Mouse (Mus musculus) lung, postnatal 25 days (tissue): Measurements from ENCODE around the gene Erf.
A peak's percentile ranks its signal among the peaks of the same experiment; 100 is the strongest.

ENCODE experiments used
- DNase-seq: peaks from one replicate; pipeline ENCODE4 v3.0.0; 2022; ENCODE audit warnings: low spot score

Gene Erf

DNA sequence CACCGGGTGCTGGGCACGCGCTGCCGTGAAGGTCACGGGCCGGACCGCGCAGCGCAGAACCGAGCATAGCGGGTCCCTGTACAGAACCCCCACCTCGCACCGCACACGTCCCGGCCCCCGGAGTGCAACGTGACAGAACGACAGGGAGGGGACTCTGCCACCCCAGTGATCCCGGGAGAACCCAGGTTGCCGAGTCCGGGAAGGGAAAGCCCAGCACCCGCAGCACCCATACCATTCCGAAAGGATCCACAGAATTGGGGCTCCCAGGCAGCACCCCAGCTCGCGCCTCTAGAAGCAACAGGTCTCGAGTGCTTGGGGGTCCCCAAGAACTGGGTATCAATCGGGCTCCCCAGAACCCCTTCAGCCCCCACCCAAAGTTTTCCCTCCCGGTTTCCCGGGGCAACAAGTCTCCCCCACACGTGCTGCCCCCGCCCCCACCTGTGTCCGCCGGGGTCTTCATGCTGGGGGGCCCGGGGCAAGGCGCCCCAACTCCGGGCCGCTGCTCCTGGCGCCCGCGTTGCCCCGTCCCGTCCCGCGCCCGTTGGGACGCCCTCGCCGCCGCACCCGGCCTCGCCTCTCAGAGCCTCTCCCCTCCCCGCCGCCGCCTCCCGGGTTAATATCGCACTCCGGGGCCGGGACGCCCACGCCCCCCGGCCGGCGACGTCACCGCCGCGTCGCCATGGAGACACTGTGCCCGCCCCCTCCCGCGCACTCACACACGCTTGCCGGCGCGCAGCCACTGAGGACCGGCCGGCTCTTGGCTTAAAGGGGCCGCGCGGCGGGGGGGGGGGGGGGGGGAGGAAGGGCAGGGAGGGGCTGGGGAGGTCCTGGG lies at the start of gene Erf:
Gene Erf (minus strand): TSS at position 621 of the 832 bp plus-strand sequence.
- DNase-seq: peak; percentile 94

DNA sequence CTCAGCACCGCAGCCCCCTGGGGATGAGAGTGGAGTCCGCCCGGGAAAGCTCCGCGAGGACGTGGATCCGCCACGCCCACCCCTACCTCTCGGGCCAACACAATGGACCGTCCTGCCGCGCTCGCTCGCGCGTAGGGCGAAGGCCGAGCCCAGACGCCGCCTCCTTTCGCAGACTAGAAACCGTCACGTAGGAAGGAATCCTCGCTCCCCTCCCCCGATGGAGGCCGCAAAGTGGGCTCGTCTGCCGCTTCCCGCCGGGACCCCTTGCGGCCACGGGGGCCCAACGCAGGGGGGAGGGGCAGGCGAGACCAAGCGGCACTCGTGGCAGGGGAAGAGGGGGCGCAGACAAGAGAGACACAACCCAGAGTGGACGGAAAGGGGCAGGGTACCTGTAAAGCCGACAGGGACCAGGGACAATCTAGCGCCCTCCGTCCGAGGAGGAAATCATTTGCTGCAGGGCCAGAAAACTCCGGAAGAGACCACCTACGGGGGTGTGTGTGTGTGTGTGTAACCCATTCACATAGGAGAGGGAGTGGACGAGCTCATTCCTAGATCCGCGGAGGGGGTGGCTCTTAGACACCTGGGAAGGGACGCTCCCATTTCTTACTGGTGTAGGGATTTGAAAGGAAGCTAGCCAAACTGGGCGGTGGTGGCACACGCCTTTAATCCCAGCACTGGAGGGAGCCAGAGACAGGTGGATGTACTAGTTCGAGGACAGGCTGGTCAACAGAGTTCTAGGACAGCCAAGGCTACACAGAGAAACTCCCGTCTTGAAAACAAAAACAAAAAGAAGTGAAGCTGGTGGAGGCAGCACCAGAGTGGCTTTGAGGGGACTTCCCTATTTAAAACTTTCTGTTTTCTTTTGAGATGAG lies 47.1 kb upstream of the Erf start, which contains the start of gene Pafah1b3:
Gene Pafah1b3 (minus strand): TSS at position 533 of the 872 bp plus-strand sequence.
- peak; percentile 84 for DNase-seq

DNA sequence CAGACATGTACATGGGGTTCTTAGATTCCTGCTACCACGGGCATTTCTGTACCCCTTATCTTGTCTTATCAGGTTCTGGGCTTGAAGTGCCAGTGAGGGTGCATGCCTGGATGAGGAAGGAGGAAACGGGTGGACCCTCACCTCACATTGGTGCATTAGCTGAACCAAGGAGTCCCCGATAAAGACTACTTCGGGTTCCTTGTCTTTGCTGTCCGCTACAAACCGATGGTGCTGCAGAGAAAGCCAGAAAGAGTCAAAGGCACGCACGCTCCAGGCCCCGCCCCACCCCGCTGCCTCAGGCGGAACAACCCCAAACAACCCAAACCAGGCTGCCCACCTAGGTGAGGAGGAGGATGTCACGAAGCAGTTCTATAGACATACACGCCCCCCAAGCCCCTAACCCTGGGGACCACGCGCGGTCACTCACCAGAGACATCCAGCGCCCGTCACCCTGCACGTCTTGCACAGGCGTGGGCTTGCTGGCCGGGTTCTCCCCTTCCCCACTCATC lies 46.4 kb upstream of the Erf start:
- no peak for DNase-seq

DNA sequence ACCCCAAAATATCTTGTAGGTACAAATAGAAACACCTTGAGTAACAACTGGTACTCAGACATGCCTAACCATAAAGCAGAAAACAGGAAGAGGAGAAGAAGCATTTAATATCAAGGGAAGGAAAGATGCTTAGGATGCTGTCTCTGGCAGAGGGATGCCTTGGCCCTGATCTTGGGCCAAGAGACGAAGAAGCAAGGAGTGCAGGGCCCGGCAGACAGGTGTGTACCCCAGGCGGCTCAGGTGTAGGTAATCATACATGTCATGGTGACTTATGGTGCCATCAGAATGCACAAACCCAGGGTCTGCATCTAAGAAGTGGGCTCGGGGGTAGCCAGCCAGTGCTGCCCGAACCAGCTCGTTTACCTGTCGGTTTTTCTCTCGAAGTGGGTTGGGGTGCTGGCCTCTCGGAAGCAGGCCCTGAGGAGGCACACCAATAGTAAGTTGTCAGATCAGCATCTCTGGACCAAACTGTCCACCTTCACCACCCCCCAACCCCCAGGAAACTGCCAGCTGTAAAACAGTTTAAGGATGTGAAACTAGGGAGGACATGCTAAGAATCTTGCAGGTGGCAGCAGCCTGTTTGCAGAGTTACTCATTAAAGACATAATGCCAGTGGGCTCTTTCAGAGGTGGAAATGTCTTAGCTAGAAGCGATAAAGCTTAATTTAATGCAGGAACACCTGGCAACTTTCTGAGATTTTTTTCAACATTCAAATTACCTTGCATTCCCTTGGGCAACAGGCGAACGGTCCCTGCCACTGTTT lies 44.6 kb upstream of the Erf start:
- DNase-seq: no peak

DNA sequence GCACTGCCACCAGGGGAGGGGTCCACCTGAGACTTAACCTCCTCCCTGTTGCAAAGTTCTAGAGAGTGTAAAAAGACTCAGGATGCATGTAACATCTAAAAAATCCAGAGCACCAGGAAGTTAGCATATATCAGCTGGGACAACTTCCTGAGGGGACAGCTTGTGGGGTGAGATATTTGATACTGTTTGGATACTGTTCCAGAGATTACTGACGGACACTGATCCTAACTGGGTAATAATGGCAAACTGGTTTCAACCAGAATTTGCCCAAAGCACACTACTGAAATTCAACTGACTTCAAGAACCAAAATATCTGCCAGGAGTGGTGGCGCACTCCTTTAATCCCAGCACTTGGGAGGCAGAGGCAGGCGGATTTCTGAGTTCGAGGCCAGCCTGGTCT lies 43.9 kb upstream of the Erf start:
- DNase-seq: no peak

DNA sequence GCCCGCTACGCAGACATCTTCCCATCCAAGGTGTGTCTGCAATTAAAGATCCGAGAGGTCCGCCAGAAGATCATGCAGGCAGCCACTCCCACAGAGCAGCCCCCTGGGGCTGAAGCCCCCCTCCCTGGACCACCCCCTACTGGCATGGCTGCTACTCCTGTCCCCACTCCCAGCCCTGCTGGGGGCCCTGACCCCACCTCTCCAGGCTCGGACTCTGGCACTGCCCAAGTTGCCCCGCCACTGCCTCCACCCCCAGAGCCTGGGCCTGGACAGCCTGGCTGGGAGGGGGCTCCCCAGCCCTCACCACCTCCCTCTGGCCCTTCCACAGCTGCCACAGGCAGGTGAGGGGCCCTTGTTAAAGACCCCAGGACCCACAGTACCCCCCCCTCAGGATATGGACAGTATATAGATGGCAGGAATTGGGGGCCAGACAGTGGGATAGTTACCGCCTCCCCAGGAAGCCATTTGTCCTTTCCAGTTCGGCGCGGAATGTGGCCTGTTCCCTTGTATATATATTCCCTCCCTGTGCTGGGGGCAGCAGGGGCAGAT lies 42.7 kb upstream of the Erf start:
- no peak for DNase-seq

DNA sequence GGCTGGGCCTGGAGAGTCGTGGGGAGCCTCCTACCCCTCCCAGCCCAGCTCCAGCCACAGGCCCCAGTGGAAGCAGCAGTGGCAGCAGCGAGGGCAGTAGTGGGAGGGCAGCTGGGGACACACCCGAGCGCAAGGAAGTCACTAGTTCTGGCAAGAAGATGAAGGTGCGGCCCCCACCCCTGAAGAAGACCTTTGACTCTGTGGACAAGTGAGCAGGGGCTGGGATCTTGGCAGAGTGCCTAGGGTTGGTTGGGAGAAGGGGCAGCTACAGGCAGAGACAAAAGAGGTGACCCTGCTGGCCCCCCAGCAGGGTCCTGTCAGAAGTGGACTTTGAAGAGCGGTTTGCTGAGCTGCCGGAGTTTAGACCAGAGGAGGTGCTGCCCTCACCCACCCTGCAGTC lies 41.5 kb upstream of the Erf start:
- DNase-seq: no peak

DNA sequence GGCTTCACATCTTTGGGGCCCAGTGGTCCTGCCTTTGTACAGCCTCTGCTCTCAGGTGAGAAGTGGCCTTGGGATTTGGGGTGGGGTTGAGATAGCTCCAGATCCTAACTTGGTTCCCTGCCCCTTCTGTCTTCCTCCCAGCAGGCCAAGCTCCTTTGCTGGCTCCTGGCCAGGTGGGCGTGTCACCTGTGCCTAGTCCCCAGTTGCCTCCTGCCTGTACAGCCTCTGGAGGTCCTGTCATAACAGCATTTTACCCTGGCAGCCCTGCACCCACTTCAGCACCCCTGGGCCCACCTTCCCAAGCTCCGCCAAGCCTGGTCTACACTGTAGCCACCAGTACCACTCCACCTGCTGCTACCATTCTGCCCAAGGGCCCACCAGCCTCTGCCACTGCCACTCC lies 40.4 kb upstream of the Erf start:
- no peak for DNase-seq

DNA sequence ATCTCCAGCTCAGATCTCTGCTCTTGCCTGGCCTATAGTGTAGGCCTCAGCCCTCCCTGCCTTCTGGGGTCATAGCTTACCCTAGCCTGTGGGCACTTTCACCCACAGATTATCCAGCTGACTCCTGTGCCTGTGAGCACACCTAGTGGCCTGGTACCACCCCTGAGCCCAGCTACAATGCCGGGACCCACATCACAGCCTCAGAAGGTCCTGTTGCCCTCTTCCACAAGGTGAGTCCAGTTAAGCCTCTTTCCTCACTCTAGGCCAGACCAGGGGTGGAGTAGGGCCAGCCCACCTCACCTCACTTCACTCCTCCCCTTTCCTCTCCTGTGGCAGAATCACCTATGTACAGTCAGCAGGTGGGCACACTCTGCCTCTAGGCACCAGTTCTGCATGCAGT lies 39.9 kb upstream of the Erf start:
- DNase-seq: no peak

DNA sequence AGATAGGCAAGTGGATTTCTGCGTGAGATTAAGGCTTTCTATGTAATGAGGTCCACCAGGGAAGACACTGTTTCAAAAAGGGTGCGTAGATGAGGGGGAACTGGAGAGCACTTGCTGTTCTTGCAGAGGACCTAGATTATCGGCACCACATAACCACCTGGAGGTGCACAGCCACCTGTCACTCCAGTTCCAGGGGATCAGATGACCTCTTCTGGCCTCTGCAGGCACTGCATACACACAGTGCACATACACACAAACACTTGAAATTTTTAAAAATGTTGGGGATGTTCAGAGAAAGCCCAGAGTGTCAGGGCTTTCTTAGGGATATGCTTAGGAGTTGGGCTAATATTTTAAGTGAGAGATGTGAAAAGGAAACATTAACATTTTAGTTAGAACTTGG lies 39.4 kb upstream of the Erf start:
- no peak for DNase-seq

DNA sequence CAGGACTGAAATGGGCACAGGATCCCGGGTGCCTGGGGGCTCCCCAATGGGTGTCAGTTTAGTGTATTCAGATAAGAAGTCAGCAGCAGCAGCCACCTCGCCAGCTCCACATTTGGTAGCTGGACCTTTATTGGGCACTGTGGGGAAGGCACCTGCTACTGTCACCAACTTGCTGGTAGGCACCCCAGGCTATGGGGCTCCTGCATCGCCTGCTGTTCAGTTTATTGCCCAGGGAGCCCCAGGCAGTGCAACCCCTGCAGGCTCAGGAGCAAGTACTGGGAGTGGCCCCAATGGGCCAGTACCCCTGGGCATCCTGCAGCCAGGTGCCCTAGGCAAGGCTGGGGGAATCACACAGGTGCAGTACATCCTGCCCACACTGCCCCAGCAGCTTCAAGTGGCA lies 38.2 kb upstream of the Erf start:
- DNase-seq: no peak

DNA sequence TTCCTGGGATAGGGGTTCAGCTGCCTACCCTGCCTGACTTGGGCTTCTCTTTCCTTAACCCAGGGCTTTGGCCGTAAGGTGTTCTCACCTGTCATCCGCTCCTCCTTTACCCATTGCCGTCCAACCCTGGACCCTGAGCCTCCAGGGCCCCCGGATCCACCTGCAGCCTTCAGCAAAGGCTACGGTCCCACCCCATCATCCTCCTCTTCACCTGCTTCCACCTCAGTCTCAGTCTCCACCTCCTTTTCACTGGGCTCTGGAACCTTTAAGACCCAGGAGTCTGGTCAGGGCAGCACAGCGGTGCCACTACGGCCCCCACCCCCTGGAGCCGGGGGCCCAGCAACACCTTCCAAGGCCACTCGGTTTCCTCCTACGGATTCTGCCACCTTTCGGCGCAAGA lies 37.5 kb upstream of the Erf start:
- no peak for DNase-seq

DNA sequence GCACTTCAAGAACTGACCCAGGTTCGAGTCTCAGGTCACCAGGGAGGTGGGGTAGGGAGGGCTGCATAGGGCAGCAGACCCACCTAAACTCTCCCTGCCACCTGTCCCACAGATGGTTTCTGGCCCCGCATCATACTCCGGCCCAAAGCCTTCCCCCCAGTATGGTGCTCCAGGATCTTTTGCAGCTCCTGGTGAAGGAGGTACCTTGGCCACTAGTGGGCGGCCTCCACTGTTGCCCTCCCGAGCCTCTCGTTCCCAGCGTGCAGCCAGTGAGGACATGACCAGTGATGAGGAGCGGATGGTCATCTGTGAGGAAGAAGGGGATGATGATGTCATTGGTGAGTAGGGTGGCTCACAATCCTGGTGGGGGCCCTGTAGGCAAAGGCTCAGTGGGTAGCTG lies 36.4 kb upstream of the Erf start:
- no peak for DNase-seq

DNA sequence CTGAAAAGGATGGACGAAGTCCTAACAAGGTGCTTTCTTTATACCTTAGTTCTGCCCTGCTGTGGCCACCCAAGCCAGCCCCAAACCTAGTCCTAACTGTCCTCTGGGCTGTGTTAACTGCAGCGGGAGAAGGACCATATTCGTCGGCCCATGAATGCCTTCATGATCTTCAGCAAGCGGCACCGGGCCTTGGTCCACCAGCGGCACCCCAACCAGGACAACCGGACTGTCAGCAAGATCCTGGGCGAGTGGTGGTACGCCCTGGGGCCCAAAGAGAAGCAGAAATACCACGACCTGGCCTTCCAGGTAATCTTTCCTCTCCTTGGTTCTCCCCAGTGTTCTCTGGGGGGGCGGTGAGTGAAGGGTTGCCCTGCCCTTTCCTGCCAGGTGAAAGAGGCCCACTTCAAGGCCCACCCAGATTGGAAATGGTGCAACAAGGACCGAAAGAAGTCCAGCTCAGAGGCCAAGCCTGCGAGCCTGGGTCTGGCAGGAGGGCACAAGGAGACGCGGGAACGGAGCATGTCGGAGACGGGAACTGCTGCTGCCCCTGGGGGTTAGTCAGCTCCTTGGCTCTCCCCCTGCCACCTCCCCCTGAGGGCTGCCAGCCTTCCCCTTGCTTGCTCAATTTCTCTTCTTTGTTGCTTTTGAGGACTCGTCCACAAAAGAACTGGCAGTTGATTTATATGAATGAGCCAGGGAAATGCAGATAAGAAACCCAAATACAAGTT lies 35.1 kb upstream of the Erf start:
- no peak for DNase-seq

DNA sequence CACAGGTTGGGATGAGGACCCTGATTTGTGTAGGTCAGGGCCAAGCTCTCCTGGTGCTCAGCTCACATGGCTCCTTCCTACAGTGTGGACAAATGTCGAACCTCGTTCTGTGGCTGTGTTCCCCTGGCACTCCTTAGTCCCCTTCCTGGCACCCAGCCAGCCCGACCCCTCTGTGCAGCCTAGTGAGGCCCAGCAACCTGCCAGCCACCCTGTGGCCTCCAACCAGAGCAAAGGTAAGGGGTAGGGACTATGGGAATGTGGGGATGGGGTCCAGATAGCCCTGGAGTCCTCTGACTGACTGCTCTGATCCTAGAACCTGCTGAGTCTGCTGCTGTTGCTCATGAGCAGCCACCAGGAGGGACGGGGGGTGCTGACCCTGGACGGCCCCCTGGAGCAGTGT lies 34.2 kb upstream of the Erf start:
- no peak for DNase-seq

DNA sequence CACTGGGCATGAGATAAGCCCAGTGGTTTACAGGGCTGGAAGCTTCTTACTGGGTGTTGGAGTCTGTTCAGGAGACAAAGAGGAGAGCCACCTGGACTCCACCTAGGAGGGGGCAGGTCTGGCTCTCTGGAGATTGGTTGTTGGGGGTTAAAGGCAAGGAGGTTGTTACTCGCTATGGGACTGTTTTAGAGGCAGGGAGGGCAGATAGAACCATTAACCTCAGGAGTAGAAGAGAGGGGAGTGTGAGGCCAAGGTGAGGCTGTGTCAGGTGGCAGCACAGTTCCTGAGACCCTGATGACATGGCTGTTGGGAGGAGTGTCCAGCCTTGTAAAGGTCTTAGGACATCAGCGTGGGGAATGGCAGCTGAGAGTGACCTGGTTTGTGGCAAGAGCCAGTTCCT lies 33.6 kb upstream of the Erf start:
- DNase-seq: no peak

DNA sequence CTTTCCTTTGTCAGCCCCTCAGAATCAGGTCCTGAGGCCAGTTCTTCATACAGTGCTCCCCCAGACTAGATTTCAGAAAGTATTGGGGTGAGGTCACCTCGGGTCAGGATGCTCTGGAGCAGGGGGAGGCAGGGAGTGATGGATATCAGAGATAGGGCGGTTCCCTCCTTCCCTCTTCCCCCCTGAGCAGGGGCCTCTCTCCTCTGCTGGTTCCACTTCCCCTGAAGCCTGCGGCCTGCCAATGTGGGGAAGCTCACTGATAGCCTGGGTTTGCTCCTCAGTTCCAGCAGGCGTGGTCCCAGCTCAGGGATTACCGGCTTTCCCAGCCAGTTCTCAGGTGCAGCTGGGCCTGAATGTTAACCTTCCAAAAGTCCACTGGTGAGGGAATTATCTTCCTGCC lies 33.1 kb upstream of the Erf start:
- peak; percentile 17 for DNase-seq

DNA sequence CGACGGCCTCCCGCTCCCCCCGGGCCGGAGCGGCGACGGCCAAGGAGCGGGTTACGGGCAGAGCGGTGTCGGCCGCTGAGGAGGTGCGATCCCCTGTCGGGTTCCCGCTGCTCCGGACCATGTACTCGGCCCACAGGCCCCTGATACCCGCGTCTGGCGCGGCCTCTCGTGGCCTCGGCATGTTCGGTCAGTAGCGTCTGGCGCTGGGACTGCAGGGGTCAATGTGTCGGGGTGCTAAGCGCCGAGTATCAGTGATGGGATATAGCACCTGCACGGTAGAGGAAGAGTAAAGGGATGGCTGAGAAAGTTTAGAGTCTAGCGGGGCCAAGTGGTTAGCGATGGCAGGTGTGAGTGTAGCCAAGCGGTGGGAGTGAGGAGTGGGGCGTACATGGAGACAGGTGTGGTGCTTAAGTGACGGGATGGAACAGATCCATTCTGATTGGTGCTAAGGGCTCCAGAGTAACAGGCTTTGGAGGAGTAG lies 32.2 kb upstream of the Erf start:
- DNase-seq: peak; percentile 25

DNA sequence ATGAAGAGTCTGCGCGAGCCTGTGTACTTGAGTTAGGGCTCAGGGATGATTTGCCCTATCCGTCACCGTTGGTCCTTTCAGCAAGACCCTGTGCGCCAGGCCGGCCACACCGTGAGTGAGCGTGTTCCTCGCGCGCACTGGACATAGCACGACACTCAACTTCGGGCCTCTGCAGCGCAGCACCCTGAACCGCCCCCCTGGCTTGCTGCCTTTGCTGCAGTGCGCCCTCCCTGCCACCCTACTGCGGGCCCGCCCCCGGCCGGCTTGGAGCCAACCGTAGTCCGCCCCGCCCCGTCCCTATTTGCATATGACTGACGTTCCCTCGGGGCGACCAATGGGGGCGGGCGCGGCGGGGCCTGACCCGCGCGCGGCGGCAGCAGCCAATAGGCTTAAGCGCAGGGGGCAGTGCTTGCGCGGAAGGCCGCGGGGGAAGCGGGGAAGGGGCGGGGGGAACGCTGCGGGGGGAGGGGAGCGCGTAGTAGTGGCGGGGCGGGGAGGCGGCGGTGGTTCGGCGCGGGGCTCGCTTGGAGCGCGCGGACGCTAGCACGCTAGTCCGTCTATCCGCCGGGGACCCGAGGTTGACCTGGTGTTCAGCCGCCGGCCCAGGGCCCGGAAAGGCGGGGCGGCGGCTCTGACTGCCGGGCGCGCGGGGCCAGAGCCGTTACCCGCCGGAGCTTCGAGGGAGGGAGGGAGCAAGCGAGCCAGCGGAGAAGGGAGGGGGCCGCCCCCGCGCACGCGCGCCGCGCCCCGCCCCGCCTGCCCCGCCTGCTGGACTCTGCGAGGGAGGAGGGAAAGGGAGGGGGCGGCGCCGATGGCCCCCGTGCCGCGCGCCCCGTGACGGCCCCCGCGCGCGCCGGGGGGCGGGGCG lies 31.4 kb upstream of the Erf start:
- DNase-seq: peak; percentile 97

DNA sequence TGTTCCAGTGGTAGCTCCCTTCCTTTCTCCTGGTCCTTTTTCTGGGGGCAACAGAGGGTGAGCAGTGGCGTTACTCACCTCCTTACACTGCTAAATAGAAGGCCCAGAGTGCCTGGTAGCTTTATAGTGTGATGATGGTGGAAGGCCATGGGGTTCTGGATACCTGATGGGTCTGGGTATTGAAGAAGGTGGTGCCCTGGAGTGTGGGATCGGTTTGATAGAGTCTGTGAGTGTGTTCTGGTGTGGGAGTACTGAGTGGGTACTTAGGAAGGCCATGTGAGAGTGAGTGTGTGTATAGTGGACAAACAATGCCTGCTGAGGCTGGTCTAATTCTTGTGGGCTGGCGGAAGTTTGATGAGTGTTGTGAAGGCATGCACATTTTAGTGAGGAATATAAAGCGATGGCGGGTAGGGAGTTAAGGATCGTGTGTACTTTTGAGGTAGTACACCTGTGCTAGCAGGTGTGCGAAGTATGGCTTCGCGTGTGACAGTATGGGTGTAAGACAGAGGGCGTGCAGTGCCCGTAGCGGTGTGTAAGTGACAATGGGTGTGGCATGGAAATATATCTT lies 30.7 kb upstream of the Erf start:
- DNase-seq: no peak
